Mouse (Mus musculus) intestine, embryonic 16.5 days (tissue): ENCODE results near the gene Dennd4c. TPM values are rescaled to one million over a fixed set of nuclear protein-coding genes. Genes with fewer than 3 reads are reported as not detected.

Source experiments
- ATAC-seq: fragments of 200-750 bp; cut with Nextera tagmentation; 2 replicates; pipeline ENCODE4 v1.8.0; 2017; ENCODE audit warnings: moderate TSS enrichment, moderate library complexity
- H3K27ac ChIP-seq: fragments of 300-500 bp; sonication (generic); 2 replicates; pipeline ENCODE4 v1.5.1; 2014; ENCODE audit warnings: mild to moderate bottlenecking, low read length
- H3K27me3 ChIP-seq: fragments of 300-500 bp; sonication (generic); replicated peaks from 2 replicates; pipeline ENCODE4 v1.6.1; 2014; ENCODE audit warnings: low read length, control low read depth, mixed read lengths; ENCODE audit not compliant: control insufficient read depth, insufficient read depth
- H3K36me3 ChIP-seq: fragments of 300-500 bp; sonication (generic); 2 replicates; pipeline ENCODE4 v1.6.1; 2014; ENCODE audit warnings: low read length, control low read depth; ENCODE audit not compliant: control insufficient read depth, insufficient read depth
- H3K4me1 ChIP-seq: fragments of 300-500 bp; sonication (generic); 2 replicates; pipeline ENCODE4 v1.6.1; 2014; ENCODE audit warnings: low read length, control low read depth, mixed read lengths; ENCODE audit not compliant: control insufficient read depth, insufficient read depth
- H3K4me2 ChIP-seq: fragments of 300-500 bp; sonication (generic); 2 replicates; pipeline ENCODE4 v1.6.1; 2014; ENCODE audit warnings: low read depth, low read length, control low read depth
- H3K4me3 ChIP-seq: fragments of 300-500 bp; sonication (generic); 2 replicates; pipeline ENCODE4 v1.5.1; 2014; ENCODE audit warnings: mild to moderate bottlenecking, low read length
- H3K9ac ChIP-seq: fragments of 300-500 bp; sonication (generic); 2 replicates; pipeline ENCODE4 v1.6.1; 2014; ENCODE audit warnings: low read depth, low read length
- H3K9me3 ChIP-seq: fragments of 300-500 bp; sonication (generic); 2 replicates; pipeline ENCODE4 v1.6.1; 2016; ENCODE audit warnings: low read length, control low read depth; ENCODE audit not compliant: control insufficient read depth
- WGBS: fragments of 180-500 bp; shearing (Covaris S2); extraction: QIAGEN DNeasy Blood & Tissue Kit; methylation state at CpG from one replicate; pipeline ENCODE4 v1.1.7; 2014; 5-methylcytosine and 5-hydroxymethylcytosine counted together
- polyA plus RNA-seq: library from polyadenylated mRNA; unstranded; fragments of >200 nt; fragmentation: Nextera tagmentation; extraction: Ambion mirVana; gene quantifications from 2 replicates; pipeline ENCODE4 v1.2.1, GENCODE M21; 2015

Dennd4c gene
- polyA plus RNA-seq, 1 experiment from 2014 or later, result 2.9 TPM

DNA sequence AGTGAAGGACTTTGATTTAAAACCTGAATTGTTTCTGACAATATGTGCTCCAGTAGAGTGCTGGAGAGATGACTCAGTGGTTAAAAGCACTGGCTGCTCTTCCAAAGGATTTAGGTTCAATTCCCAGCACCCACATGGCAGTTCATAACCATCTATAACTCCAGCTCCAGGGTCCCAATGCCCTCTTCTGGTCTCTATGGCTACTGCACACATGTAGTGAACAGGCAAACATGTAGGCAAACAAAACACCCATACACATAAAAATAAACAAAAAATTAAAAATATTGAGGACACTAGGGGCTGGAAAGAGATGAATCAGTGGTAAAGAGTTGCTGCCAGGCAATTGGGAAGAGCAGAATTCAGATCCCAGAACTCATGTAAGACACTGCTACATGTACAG is 123.6 kb downstream of the Dennd4c start:
- ATAC-seq, result no peak
- Histone ChIP-seq H3K27me3 (peaks cover 3% of the 10 kb centered on the region; the same call in 1 of the 2 replicates), H3K9me3 (no peaks in the 10 kb centered on the region), H3K4me3 (no peak overlapping the region), H3K4me2 (no peak overlapping the region), H3K36me3 (no peaks in the 10 kb centered on the region), H3K27ac (no peak overlapping the region), H3K9ac (no peak overlapping the region), H3K4me1 (0 out of 2 replicates have a peak, but pooled peaks cover 10% of the 10 kb centered on the region)

DNA sequence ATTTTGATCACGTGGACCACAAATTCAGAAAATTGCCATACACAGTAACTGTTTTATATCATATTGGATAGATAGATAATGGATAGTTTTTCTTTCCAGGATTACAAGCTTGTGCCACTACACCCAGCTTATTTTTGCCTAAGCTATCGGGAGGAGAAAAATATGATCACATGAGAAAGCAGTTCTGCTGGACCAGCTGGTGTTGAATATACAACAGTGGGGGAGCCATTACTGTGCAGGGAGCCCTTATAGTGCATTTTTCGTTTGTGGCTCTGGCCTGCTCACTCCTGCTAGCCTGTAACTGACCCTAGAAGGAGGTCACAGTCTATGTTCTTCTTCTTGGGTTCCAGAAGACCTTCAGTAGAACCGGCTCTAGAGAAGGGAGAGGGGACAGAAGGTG is 124.7 kb downstream of the Dennd4c start:
- peaks cover 3% of the 10 kb centered on the region; the same call in 1 of the 2 replicates for H3K27me3 ChIP-seq
- 0 out of 2 replicates have a peak, but pooled peaks cover 10% of the 10 kb centered on the region for H3K4me1 ChIP-seq
- H3K9me3 ChIP-seq, result no peaks in the 10 kb centered on the region
- no peak overlapping the region for H3K9ac ChIP-seq
- no peak overlapping the region for H3K4me3 ChIP-seq
- ATAC-seq, result no peak
- H3K27ac ChIP-seq, result no peak overlapping the region
- H3K4me2 ChIP-seq, result no peak overlapping the region
- WGBS, result 44% methylated on average over 4 of the region's 4 CpGs
- H3K36me3 ChIP-seq, result no peaks in the 10 kb centered on the region

DNA sequence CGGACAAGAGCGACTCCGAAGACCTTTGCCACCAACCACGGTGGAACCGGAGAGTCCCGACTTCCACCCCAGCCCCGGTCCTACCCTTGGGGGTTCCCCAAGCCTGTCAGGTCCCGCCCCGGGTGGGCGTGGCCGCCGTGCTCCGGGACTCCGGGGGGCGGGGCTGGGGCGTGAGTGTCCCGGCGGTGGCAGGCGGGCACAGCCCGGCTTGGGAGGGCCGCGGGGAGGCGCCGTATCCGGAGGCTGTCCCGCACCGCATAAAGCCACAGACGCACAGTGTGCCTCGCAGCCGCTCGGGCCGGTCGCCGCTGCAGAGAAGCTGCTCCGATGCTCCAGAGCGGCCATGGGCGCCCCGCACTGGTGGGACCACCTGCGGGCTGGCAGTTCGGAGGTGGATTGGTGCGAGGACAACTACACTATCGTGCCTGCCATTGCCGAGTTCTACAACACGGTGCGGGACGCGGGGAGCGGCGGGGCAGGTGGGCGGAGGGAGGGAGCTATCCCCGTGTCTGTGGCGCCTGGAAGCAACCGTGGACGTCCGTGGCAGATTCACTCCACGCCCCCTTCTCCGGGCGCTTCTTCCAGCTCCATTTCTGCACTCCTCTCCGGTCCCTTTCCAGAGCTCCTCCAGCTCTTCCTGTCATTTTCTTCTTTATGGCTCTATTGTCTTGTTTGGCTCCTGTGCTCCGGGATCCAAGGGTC is 125.9 kb downstream of the Dennd4c start, which contains the start of gene Acer2:
TSS of gene Acer2 (plus strand) at position 251 of the 702 bp plus-strand sequence.
- no peak within 1 kb of the TSS for H3K27ac ChIP-seq
- no peaks in the 10 kb centered on the region for H3K36me3 ChIP-seq
- peak within 1 kb of the TSS; percentile 75 for H3K9ac ChIP-seq
- H3K9me3 ChIP-seq, result no peaks in the 10 kb centered on the region
- H3K4me2 ChIP-seq, result peak within 1 kb of the TSS; percentile 99
- under 1% methylated on average over 60 of the region's 60 CpGs for WGBS
- peak within 1 kb of the TSS; percentile 81 for H3K4me3 ChIP-seq
- 0 out of 2 replicates have a peak, but pooled peaks cover 10% of the 10 kb centered on the region for H3K4me1 ChIP-seq
- H3K27me3 ChIP-seq, result peaks cover 3% of the 10 kb centered on the region; the same call in 1 of the 2 replicates
- ATAC-seq, result peak; percentile 97

DNA sequence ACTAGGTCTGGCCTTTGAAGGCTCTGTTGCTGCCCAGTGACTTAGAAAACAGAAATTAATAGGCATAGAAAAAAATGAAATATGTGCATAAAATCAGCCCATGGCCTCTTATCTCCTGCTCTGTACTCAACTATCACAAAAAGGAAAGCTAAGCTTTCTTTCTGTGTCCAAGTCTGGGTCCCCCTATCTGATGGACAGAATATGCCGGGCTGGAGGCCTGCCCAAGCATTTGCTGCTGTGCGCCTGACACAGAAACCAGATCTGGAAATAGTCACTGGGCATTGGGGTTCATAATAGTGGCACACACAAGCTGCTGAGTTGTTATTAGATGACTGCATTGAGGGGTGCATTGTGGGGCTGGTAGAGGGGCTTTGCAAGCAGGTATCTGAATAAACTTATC is 131.1 kb downstream of the Dennd4c start:
- Histone ChIP-seq H3K4me1 (0 out of 2 replicates have a peak, but pooled peaks cover 10% of the 10 kb centered on the region), H3K27ac (no peak overlapping the region), H3K4me3 (no peak overlapping the region), H3K9ac (no peak overlapping the region), H3K27me3 (peaks cover 3% of the 10 kb centered on the region; the same call in 1 of the 2 replicates), H3K36me3 (no peaks in the 10 kb centered on the region), H3K9me3 (no peaks in the 10 kb centered on the region), H3K4me2 (no peak overlapping the region)
- 95% methylated on average over 2 of the region's 2 CpGs for WGBS
- ATAC-seq, result no peak

DNA sequence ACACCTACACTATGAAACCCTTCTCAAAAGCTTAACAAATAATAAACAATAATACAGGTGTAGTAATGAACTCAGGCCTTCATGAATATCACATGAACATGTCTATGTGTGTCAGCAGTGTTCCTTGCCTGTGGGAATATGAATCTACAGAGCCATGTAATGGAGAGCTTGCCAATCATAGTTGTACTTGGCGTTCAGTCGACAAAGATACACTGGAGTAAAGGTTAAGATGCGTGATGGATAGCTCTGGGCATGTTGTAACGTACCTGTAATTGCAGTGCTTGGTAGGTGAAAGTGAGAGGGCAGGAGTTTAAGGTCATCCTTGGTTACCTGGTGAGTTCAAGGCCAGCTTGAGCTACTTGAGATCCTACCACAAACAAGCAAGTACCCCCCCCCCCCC is 132.8 kb downstream of the Dennd4c start:
- Histone ChIP-seq H3K27ac (no peak overlapping the region), H3K27me3 (no peaks in the 10 kb centered on the region; the same call in 1 of the 2 replicates), H3K9me3 (no peaks in the 10 kb centered on the region), H3K4me1 (no peaks in the 10 kb centered on the region), H3K36me3 (no peaks in the 10 kb centered on the region), H3K4me2 (no peak overlapping the region), H3K9ac (no peak overlapping the region), H3K4me3 (no peak overlapping the region)
- no peak for ATAC-seq
- WGBS, result 85% methylated on average over 4 of the region's 4 CpGs

DNA sequence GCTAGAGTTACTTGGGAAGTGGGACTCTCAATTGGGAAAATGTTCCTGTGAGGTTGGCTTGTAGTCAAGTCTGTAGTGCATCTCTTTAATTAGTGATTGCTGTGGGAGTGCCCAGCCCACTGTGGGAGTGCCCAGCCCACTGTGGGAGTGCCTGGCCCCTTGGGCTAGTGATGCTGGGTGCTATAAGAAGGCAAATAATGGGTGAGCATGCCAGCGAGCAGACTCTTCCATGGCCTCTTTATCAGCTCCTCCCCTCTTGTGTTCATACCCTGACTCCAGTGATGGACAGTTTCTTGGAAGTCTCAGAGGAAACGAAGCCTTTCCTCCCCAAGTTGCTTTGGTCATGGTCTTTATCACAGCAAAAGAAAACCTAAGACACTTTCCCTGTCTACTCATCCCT is 134.1 kb downstream of the Dennd4c start:
- no peak overlapping the region for H3K4me2 ChIP-seq
- no peak for ATAC-seq
- no peaks in the 10 kb centered on the region for H3K36me3 ChIP-seq
- no peak overlapping the region for H3K9ac ChIP-seq
- no peak overlapping the region for H3K4me3 ChIP-seq
- no peak overlapping the region for H3K27ac ChIP-seq
- no peaks in the 10 kb centered on the region for H3K27me3 ChIP-seq
- H3K9me3 ChIP-seq, result no peaks in the 10 kb centered on the region
- 52% methylated on average over 2 of the region's 2 CpGs for WGBS
- H3K4me1 ChIP-seq, result 0 out of 2 replicates have a peak, but pooled peaks cover 3% of the 10 kb centered on the region

DNA sequence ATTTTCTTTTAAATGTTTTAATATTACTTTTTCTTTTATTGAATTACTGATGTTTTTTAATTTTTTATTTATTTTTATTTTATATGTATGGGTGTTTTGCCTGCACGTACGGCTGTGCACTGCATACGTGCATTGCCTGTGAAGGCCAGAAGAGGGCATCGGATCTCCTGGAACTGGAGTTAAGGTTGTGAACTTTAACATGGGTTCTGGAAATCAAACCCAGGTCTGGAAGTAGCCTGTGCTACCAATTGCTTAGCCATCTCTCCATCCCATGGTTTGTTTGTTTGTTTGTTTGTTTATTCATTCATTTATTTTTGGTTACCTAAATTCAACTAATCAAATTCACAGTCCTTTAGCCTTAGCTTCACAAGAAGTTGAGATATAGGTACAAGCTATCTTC is 136.6 kb downstream of the Dennd4c start:
- Histone ChIP-seq H3K4me3 (no peak overlapping the region), H3K4me1 (0 out of 2 replicates have a peak, but pooled peaks cover 3% of the 10 kb centered on the region), H3K9ac (no peak overlapping the region), H3K36me3 (no peaks in the 10 kb centered on the region), H3K27me3 (no peaks in the 10 kb centered on the region), H3K9me3 (no peaks in the 10 kb centered on the region), H3K27ac (no peak overlapping the region), H3K4me2 (no peak overlapping the region)
- ATAC-seq, result 0 out of 2 replicates have a peak, but pooled peaks have one; percentile 40
- WGBS, result 54% methylated on average over 4 of the region's 4 CpGs

DNA sequence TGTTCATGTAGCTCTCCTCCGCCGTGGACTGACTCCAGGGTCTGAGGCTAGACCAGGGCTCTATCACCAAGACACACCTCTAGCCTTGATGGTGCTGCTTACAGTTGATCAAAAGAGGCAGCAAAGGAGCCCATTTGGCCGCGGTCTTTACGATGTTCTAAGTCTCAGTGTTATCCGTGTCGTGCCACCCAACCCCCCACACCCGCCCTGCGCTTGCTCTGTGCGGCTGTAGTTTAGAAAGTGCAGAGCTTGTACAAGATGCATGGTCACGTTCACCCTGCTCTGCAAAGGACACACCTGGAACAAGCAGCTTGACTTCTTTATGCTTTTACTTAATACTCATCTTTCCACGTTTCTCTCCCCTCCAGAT is 137.4 kb downstream of the Dennd4c start:
- Histone ChIP-seq H3K9me3 (no peaks in the 10 kb centered on the region), H3K4me2 (peak overlapping the region; percentile 52), H3K27me3 (no peaks in the 10 kb centered on the region), H3K9ac (peak overlapping the region; percentile 2; the same call in 1 of the 2 replicates), H3K4me3 (peak overlapping the region; percentile 33), H3K36me3 (no peaks in the 10 kb centered on the region), H3K4me1 (0 out of 2 replicates have a peak, but pooled peaks cover 3% of the 10 kb centered on the region), H3K27ac (0 out of 2 replicates have a peak overlapping the region, but pooled peaks have one; percentile 27)
- 38% methylated on average over 12 of the region's 12 CpGs for WGBS
- ATAC-seq, result peak; percentile 80

DNA sequence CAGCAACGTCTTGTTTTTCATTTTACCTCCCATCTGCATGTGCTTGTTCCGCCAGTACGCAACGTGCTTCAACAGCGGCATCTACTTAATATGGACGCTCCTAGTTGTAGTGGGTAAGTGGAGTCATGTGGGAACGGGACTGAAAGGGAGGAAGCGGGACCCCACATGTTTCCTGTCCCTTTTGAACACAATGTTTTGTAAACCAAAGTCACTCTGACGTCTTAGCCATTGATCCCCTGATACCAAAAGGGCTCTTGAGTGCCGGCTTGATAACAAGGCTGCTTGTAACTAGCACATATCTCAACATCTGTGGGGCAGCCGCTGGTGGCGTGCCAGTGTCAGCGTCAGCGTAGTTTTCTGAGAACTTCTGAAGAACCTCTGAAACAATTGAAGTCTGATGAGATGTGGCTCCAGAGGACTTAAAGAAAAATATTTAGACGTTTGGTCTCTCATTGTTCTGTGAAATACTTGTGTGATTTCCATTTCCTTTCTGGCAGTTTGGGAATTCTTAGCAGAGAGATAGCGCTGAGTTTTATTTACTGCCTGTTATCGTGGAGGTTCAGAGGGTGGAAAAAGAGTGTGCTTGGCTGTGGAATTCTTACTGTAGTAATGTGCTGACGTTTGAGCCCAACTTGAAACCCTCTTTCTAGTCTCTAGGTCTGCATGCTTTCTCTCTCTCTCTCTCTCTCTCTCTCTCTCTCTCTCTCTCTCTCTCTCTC is 138.0 kb downstream of the Dennd4c start:
- Histone ChIP-seq H3K9ac (peak overlapping the region; percentile 2; the same call in 1 of the 2 replicates), H3K9me3 (no peaks in the 10 kb centered on the region), H3K27me3 (no peaks in the 10 kb centered on the region), H3K4me1 (0 out of 2 replicates have a peak, but pooled peaks cover 3% of the 10 kb centered on the region), H3K4me3 (peak overlapping the region; percentile 33), H3K27ac (0 out of 2 replicates have a peak overlapping the region, but pooled peaks have one; percentile 5), H3K36me3 (no peaks in the 10 kb centered on the region), H3K4me2 (peak overlapping the region; percentile 52)
- WGBS, result 22% methylated on average over 18 of the region's 18 CpGs
- peak; percentile 77 for ATAC-seq
